Mouse (Mus musculus): ENCODE measurements around the gene Htr3a. TPM values are rescaled to one million over a fixed set of nuclear protein-coding genes. Genes with fewer than 3 reads are reported as not detected.

Gene Htr3a
- total RNA-seq, 4 experiments from 2014 or later = 5.8 to 8.6 (median 6.9) TPM

Other genes with a start within 250 kb of the Htr3a start
- gene Zbtb16, start 74.9 kb downstream of the Htr3a start, total RNA-seq (2022) = 10 to 100 TPM; 66.8 to 72.0 (median 69.8) TPM
- not detected for gene Htr3b, start 53.9 kb upstream of the Htr3a start, total RNA-seq (2022)
- 10 to 100 TPM; 39.0 to 43.0 (median 41.7) TPM for gene Usp28, start 74.3 kb upstream of the Htr3a start, total RNA-seq (2022)
- 10 to 100 TPM; 15.6 to 18.4 (median 16.9) TPM for gene Zw10, start 144.5 kb upstream of the Htr3a start, total RNA-seq (2022)
- gene Tmprss5, start 170.2 kb upstream of the Htr3a start, total RNA-seq (2022) = 1 to 10 TPM; 1.5 to 3.5 (median 2.8) TPM

All from left cerebral cortex, adult 8-10 months (tissue).